Mouse (Mus musculus): ENCODE results near the gene Rab34. TPM values are rescaled to one million over a fixed set of nuclear protein-coding genes. Genes with fewer than 3 reads are reported as not detected.

Rab34 gene
- polyA plus RNA-seq, 1 experiment from 2014 or later: 51.5 TPM

GRCm38 (mm10) chr11:78168541-78169468 is 19.4 kb upstream of the Rab34 start:
- Histone ChIP-seq H3K4me1 (ENCODE audit: control insufficient read depth, insufficient read depth, low read length) (peaks cover 12% of the 10 kb centered on the region), H3K9me3 (replicated peaks; ENCODE audit: control insufficient read depth, low read length) (no peaks in the 10 kb centered on the region), H3K36me3 (ENCODE audit: control insufficient read depth, insufficient read depth) (peaks cover 5% of the 10 kb centered on the region; the same call in 1 of the 2 replicates), H3K9ac (ENCODE audit: low read length) (no peak overlapping the region), H3K27ac (ENCODE audit: low read length) (no peak overlapping the region), H3K4me3 (ENCODE audit: low read length) (no peak overlapping the region), H3K4me2 (ENCODE audit: low read depth, low read length) (peak overlapping the region; percentile 13; the same call in 1 of the 2 replicates), H3K27me3 (ENCODE audit: control insufficient read depth, insufficient read depth, low read length) (no peaks in the 10 kb centered on the region)
- 48% methylated on average over 19 of the region's 19 CpGs for WGBS
- no peak for ATAC-seq (replicated peaks; ENCODE audit: extremely low read depth, insufficient read depth, low FRiP score)

DNA sequence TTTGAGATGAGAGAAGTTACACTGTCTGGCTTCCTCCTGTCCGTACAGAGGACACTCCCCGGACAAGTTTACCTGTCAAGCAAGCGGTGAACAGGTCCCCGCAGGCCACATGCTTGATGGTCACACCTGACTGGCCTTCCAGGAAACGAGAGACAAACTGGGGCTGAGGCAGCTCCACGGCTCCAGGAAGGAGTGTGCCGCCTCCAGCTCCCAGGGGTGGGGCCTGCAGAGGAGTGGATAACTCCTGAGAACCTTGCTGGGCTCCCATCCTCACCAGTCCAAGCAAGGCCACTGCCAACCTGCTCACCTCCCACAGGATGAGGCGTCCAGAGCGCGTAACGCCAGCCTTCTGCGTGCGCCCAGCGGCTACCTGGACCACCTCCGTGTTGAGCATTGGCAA is 17.9 kb upstream of the Rab34 start:
- ATAC-seq (replicated peaks; ENCODE audit: extremely low read depth, insufficient read depth, low FRiP score): no peak
- no peaks in the 10 kb centered on the region for H3K9me3 ChIP-seq (replicated peaks; ENCODE audit: control insufficient read depth, low read length)

DNA sequence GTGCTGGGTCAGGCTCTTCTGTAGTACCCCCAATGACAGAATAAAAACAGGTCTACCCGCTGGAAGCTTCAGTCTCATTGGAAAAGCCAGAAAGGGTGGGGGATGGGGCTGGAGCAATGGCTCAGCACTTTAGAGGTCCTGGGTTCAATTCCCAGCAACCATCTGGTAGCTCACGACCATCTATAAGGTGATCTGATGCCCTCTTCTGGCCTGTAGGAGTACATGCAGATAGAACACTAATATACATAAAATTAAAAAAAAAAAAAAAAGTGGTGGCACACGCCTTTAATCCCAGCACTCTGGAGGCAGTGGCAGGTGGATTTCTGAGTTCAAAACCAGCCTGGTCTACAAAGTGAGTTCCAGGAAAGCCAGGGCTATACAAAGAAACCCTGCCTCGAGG is 16.9 kb upstream of the Rab34 start:
- H3K4me3 ChIP-seq (ENCODE audit: low read length): no peak overlapping the region
- H3K27me3 ChIP-seq (ENCODE audit: control insufficient read depth, insufficient read depth, low read length): no peaks in the 10 kb centered on the region
- no peak overlapping the region for H3K9ac ChIP-seq (ENCODE audit: low read length)
- peaks cover 5% of the 10 kb centered on the region; the same call in 1 of the 2 replicates for H3K36me3 ChIP-seq (ENCODE audit: control insufficient read depth, insufficient read depth)
- 70% methylated on average over 4 of the region's 4 CpGs for WGBS
- no peak overlapping the region for H3K4me2 ChIP-seq (ENCODE audit: low read depth, low read length)
- no peak overlapping the region for H3K27ac ChIP-seq (ENCODE audit: low read length)
- H3K4me1 ChIP-seq (ENCODE audit: control insufficient read depth, insufficient read depth, low read length): peaks cover 5% of the 10 kb centered on the region
- no peak for ATAC-seq (replicated peaks; ENCODE audit: extremely low read depth, insufficient read depth, low FRiP score)
- H3K9me3 ChIP-seq (replicated peaks; ENCODE audit: control insufficient read depth, low read length): no peaks in the 10 kb centered on the region

More for the DNA sequence above, 17.9 kb upstream of the Rab34 start:
- H3K9ac ChIP-seq (ENCODE audit: low read length): no peak overlapping the region
- WGBS: 88% methylated on average over 15 of the region's 15 CpGs
- no peaks in the 10 kb centered on the region for H3K27me3 ChIP-seq (ENCODE audit: control insufficient read depth, insufficient read depth, low read length)
- peaks cover 5% of the 10 kb centered on the region; the same call in 1 of the 2 replicates for H3K36me3 ChIP-seq (ENCODE audit: control insufficient read depth, insufficient read depth)
- peaks cover 11% of the 10 kb centered on the region for H3K4me1 ChIP-seq (ENCODE audit: control insufficient read depth, insufficient read depth, low read length)
- no peak overlapping the region for H3K4me3 ChIP-seq (ENCODE audit: low read length)
- H3K27ac ChIP-seq (ENCODE audit: low read length): no peak overlapping the region
- no peak overlapping the region for H3K4me2 ChIP-seq (ENCODE audit: low read depth, low read length)

DNA sequence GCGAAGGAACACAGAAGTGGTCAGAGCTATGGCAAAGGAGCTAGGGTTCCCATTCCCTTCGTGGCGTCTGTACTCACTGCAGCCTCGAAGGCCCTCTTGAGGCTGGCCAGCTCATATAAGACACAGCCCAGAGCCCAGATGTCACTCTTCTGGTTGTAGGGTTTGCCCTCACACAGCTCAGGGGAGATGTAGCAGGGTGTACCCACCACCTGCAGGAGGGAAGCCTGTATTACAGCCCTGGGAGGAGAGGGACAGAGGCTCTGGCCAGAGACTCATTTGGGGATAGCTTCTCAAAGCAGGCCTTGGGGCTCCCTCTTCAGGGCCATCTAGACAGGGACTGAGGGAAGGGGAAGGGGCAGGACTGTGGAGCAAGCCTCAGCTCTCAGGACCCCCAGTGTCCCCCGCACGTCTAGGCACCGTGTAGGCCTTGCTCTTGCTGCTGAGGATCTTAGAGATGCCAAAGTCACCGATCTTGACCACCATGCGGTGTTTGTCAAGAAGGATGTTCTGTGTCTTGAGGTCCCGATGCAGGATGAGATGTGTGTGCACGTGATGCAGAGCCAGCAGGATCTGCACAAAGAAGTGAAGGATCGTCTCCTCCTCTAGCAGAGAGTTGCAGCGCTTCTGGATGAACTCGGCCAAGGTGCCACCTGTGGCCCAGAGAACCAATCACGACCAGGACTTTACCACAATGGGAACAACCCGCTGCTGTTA is 16.0 kb upstream of the Rab34 start:
- Histone ChIP-seq H3K4me2 (ENCODE audit: low read depth, low read length) (no peak overlapping the region), H3K27me3 (ENCODE audit: control insufficient read depth, insufficient read depth, low read length) (no peaks in the 10 kb centered on the region), H3K4me1 (ENCODE audit: control insufficient read depth, insufficient read depth, low read length) (peaks cover 4% of the 10 kb centered on the region), H3K9ac (ENCODE audit: low read length) (no peak overlapping the region), H3K9me3 (replicated peaks; ENCODE audit: control insufficient read depth, low read length) (no peaks in the 10 kb centered on the region), H3K27ac (ENCODE audit: low read length) (no peak overlapping the region), H3K36me3 (ENCODE audit: control insufficient read depth, insufficient read depth) (peaks cover 5% of the 10 kb centered on the region; the same call in 1 of the 2 replicates), H3K4me3 (ENCODE audit: low read length) (no peak overlapping the region)
- 77% methylated on average over 16 of the region's 16 CpGs for WGBS
- ATAC-seq (replicated peaks; ENCODE audit: extremely low read depth, insufficient read depth, low FRiP score): no peak

DNA sequence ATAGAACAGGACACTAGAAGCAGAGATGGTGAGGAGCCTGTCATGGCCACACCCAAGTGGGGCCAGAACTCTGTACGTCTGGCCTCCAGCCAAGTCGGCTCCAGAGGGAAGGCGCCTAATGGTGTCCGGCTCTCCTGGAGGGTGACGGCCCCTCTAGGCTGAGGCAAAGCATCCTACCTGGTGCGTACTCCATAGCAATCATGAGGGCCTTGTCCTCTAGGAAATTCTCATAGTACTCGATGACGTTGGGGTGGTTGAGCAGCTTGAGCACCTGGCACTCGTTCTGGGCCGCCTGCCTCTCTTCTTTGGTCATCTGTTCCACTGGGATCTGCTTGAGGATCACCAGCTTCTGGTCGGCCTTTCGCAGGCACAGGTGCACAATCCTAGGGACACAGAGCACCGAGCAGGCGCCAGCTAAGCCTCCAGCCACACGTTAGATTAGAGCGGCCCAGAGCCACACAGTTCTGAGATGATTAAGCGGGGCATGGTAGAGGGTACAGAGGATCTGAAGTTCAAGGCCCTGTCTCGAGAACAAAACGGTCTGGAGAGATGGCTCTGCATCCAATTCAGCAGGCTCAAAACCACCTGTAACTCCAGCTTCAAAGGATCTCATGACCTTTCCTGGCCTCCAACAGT is 15.4 kb upstream of the Rab34 start:
- Histone ChIP-seq H3K9ac (ENCODE audit: low read length) (no peak overlapping the region), H3K4me3 (ENCODE audit: low read length) (no peak overlapping the region), H3K9me3 (replicated peaks; ENCODE audit: control insufficient read depth, low read length) (no peaks in the 10 kb centered on the region), H3K27me3 (ENCODE audit: control insufficient read depth, insufficient read depth, low read length) (no peaks in the 10 kb centered on the region), H3K36me3 (ENCODE audit: control insufficient read depth, insufficient read depth) (peaks cover 5% of the 10 kb centered on the region; the same call in 1 of the 2 replicates), H3K4me2 (ENCODE audit: low read depth, low read length) (no peak overlapping the region), H3K4me1 (ENCODE audit: control insufficient read depth, insufficient read depth, low read length) (peaks cover 9% of the 10 kb centered on the region), H3K27ac (ENCODE audit: low read length) (no peak overlapping the region)
- ATAC-seq (replicated peaks; ENCODE audit: extremely low read depth, insufficient read depth, low FRiP score): no peak
- 76% methylated on average over 19 of the region's 19 CpGs for WGBS

DNA sequence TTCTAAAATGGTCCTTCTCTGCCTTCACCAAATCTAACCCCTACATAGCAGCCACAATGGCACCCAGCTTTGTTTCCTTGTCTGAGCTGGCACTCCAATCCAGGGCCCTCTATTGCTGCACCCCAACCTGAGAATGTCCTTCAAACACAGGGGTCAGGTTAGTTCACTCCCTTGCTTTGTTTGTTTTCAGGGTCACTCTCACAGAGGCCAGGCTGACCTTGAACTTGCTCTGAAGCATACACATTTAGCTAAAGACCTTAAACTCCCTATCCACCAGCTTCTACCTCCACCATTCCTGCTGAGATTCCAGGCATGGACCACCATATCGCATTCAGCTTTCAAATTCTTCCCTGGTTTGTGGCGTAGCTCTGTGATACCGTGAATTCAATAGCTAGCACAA is 13.7 kb upstream of the Rab34 start:
- WGBS: 86% methylated on average over 3 of the region's 3 CpGs
- Histone ChIP-seq H3K4me1 (ENCODE audit: control insufficient read depth, insufficient read depth, low read length) (peaks cover 17% of the 10 kb centered on the region), H3K27ac (ENCODE audit: low read length) (no peak overlapping the region), H3K36me3 (ENCODE audit: control insufficient read depth, insufficient read depth) (peaks cover 6% of the 10 kb centered on the region; the same call in 1 of the 2 replicates), H3K9ac (ENCODE audit: low read length) (no peak overlapping the region), H3K27me3 (ENCODE audit: control insufficient read depth, insufficient read depth, low read length) (no peaks in the 10 kb centered on the region), H3K4me3 (ENCODE audit: low read length) (no peak overlapping the region), H3K9me3 (replicated peaks; ENCODE audit: control insufficient read depth, low read length) (no peaks in the 10 kb centered on the region), H3K4me2 (ENCODE audit: low read depth, low read length) (no peak overlapping the region)
- no peak for ATAC-seq (replicated peaks; ENCODE audit: extremely low read depth, insufficient read depth, low FRiP score)

- no peak for ATAC-seq (replicated peaks; ENCODE audit: extremely low read depth, insufficient read depth, low FRiP score)
- Histone ChIP-seq H3K4me1 (ENCODE audit: control insufficient read depth, insufficient read depth, low read length) (peaks cover 23% of the 10 kb centered on the region), H3K27ac (ENCODE audit: low read length) (peak overlapping the region; percentile 94), H3K4me2 (ENCODE audit: low read depth, low read length) (peak overlapping the region; percentile 64), H3K4me3 (ENCODE audit: low read length) (peak overlapping the region; percentile 81), H3K9me3 (replicated peaks; ENCODE audit: control insufficient read depth, low read length) (no peaks in the 10 kb centered on the region), H3K36me3 (ENCODE audit: control insufficient read depth, insufficient read depth) (peaks cover 16% of the 10 kb centered on the region), H3K9ac (ENCODE audit: low read length) (peak overlapping the region; percentile 60), H3K27me3 (ENCODE audit: control insufficient read depth, insufficient read depth, low read length) (no peaks in the 10 kb centered on the region)
- WGBS: under 1% methylated on average over 9 of the region's 10 CpGs
Measured at GRCm38 (mm10) chr11:78175771-78176401, 12.3 kb upstream of the Rab34 start.

- peak; percentile 60 for ATAC-seq (replicated peaks; ENCODE audit: extremely low read depth, insufficient read depth, low FRiP score)
- no peaks in the 10 kb centered on the region for H3K9me3 ChIP-seq (replicated peaks; ENCODE audit: control insufficient read depth, low read length)
- H3K4me2 ChIP-seq (ENCODE audit: low read depth, low read length): peak within 1 kb of the TSS; percentile 95
- 0% methylated on average over 30 of the region's 32 CpGs for WGBS
- H3K27ac ChIP-seq (ENCODE audit: low read length): peak within 1 kb of the TSS; percentile 94
- peaks cover 17% of the 10 kb centered on the region for H3K36me3 ChIP-seq (ENCODE audit: control insufficient read depth, insufficient read depth)
- no peaks in the 10 kb centered on the region for H3K27me3 ChIP-seq (ENCODE audit: control insufficient read depth, insufficient read depth, low read length)
- H3K4me3 ChIP-seq (ENCODE audit: low read length): peak within 1 kb of the TSS; percentile 81
- peaks cover 24% of the 10 kb centered on the region for H3K4me1 ChIP-seq (ENCODE audit: control insufficient read depth, insufficient read depth, low read length)
- H3K9ac ChIP-seq (ENCODE audit: low read length): peak within 1 kb of the TSS; percentile 77
Measured at GRCm38 (mm10) chr11:78176402-78176862, 11.8 kb upstream of the Rab34 start, which contains the start of the genes Nek8 and Tlcd1. Gene Nek8, minus strand, starts transcription at chr11:78176675. Gene Tlcd1, plus strand, starts transcription at chr11:78176711.
